Mouse (Mus musculus) hindbrain, embryonic 14.5 days (tissue): ENCODE results near the gene Tmem87b. TPM values are rescaled to one million over a fixed set of nuclear protein-coding genes. Genes with fewer than 3 reads are reported as not detected.

Experiments used
- ATAC-seq: fragments of 200-750 bp; cut with Nextera tagmentation; 2 replicates; pipeline ENCODE4 v1.8.0; 2017; ENCODE audit warnings: moderate number of reproducible peaks, mild to moderate bottlenecking, moderate TSS enrichment, moderate library complexity; ENCODE audit not compliant: low FRiP score
- DNase-seq: peaks from one replicate; pipeline ENCODE4 v3.0.0-alpha.2; 2015; ENCODE audit warnings: low spot score
- H3K27ac ChIP-seq: fragments of 300-500 bp; sonication (generic); 2 replicates; pipeline ENCODE4 v1.5.1; 2014; ENCODE audit warnings: mild to moderate bottlenecking, moderate library complexity
- H3K27me3 ChIP-seq: fragments of 300-500 bp; sonication (generic); 2 replicates; pipeline ENCODE4 v1.6.1; 2014; ENCODE audit warnings: mild to moderate bottlenecking, low read length, mixed read lengths; ENCODE audit not compliant: control insufficient read depth, insufficient read depth
- H3K36me3 ChIP-seq: fragments of 300-500 bp; sonication (generic); replicated peaks from 2 replicates; pipeline ENCODE4 v1.6.1; 2014; ENCODE audit not compliant: control insufficient read depth, insufficient read depth
- H3K4me1 ChIP-seq: fragments of 300-500 bp; sonication (generic); replicated peaks from 2 replicates; pipeline ENCODE4 v1.6.1; 2014; ENCODE audit warnings: antibody characterized with exemption, low read length, mixed read lengths; ENCODE audit not compliant: control insufficient read depth, insufficient read depth
- H3K4me2 ChIP-seq: fragments of 300-500 bp; sonication (generic); replicated peaks from 2 replicates; pipeline ENCODE4 v1.6.1; 2014; ENCODE audit warnings: mild to moderate bottlenecking, moderate library complexity
- H3K4me3 ChIP-seq: fragments of 300-500 bp; sonication (generic); replicated peaks from 2 replicates; pipeline ENCODE4 v1.5.1; 2014; ENCODE audit warnings: mild to moderate bottlenecking, low read length
- H3K9ac ChIP-seq: fragments of 300-500 bp; sonication (generic); 2 replicates; pipeline ENCODE4 v1.6.1; 2014
- H3K9me3 ChIP-seq: fragments of 300-500 bp; sonication (generic); 2 replicates; pipeline ENCODE4 v1.6.1; 2016; ENCODE audit warnings: low read length; ENCODE audit not compliant: control insufficient read depth
- WGBS: fragments of 180-500 bp; shearing (Covaris S2); extraction: QIAGEN DNeasy Blood & Tissue Kit; methylation state at CpG from one replicate; pipeline ENCODE4 v1.1.7; 2014; 5-methylcytosine and 5-hydroxymethylcytosine counted together
- polyA plus RNA-seq: library from polyadenylated mRNA; unstranded; fragments of >200 nt; fragmentation: Nextera tagmentation; extraction: Ambion mirVana; gene quantifications from 2 replicates; pipeline ENCODE4 v1.2.1, GENCODE M21; 2014

The Tmem87b gene
- polyA plus RNA-seq, 1 experiment from 2014 or later: 35.9 TPM

DNA sequence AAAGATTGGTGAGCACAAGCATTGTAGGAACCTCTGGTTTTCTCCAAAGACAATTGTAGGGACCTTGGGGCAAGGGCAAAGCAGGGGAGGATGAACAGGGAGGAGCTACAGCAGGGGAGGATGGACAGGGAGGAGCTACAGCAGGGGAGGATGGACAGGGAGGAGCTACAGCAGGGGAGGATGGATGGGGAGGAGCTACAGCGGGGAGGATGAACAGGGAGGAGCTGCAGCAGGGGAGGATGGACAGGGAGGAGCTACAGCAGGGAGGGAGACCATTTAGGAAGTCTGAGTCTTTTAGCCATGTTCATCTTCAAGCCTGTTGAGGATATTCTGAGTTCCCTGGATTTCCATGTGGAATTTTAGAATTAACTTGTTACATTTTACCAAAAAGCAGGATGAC, 31.1 kb upstream of the Tmem87b start:
- no peak for DNase-seq
- Histone ChIP-seq H3K27ac (no peak overlapping the region), H3K9me3 (no peaks in the 10 kb centered on the region), H3K4me2 (no peak overlapping the region), H3K4me1 (no peaks in the 10 kb centered on the region), H3K9ac (no peak overlapping the region), H3K27me3 (no peaks in the 10 kb centered on the region), H3K4me3 (no peak overlapping the region), H3K36me3 (no peaks in the 10 kb centered on the region)
- no peak for ATAC-seq
- 68% methylated on average over 1 of the region's 1 CpGs for WGBS

DNA sequence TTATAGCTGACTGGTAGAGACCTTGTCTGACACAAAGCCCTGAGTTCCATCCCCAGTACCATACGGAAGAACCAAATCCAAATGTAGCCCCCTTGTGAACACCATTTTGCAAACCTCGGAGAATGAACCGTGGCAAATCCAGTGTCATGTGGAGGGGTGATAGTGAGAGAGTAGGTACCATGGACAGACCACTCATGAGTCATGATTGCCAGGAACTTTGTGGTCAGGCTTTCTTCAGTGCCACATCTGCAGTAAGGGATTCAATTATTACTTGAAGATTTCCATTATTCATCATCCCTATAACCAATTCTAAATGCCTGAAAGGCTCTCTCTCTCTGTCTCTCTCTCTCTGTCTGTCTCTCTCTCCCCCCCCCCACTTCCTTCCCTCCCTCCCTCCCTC, 30.1 kb upstream of the Tmem87b start:
- H3K27ac ChIP-seq: no peak overlapping the region
- no peak overlapping the region for H3K9ac ChIP-seq
- H3K4me3 ChIP-seq: no peak overlapping the region
- H3K27me3 ChIP-seq: no peaks in the 10 kb centered on the region
- no peak overlapping the region for H3K4me2 ChIP-seq
- 92% methylated on average over 3 of the region's 3 CpGs for WGBS
- no peaks in the 10 kb centered on the region for H3K9me3 ChIP-seq
- ATAC-seq (no peak), DNase-seq (no peak)
- H3K36me3 ChIP-seq: no peaks in the 10 kb centered on the region
- H3K4me1 ChIP-seq: no peaks in the 10 kb centered on the region

DNA sequence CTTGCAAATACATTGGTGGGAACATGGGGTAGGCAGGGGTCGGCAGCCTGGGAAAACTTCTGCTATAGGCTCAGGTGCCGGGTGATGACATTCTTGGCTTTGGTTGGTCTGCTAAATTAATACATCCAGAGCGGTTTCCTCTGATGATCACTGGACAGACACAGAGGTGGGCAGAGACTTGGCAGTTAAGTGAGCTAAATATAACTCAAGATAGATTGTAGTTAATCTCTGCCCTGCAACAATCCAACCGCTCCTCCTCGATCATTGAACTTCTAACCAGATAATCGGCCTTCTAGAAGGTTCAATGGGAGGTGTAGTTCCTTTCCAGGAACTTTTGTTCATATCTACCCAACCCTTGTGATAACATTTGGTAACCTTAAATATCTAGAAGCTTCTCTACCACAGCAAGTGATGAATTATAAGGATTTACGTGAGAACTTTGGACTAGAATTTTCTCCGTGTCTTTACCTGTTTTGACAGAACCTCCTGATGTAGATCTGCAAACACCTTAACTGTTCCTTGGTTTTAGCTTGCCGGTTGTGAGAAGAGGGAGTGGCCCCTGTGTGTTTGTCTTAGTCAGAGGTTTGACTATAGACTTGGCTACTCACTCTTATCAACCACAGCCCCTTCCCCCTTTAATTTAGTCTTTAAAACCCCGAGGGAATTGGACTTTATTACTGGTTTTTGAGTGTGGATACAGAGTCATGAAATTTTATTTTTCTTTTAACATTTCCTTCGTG, 26.9 kb upstream of the Tmem87b start:
- Histone ChIP-seq H3K9me3 (no peaks in the 10 kb centered on the region), H3K27ac (no peak overlapping the region), H3K27me3 (no peaks in the 10 kb centered on the region), H3K4me1 (no peaks in the 10 kb centered on the region), H3K4me2 (no peak overlapping the region), H3K4me3 (no peak overlapping the region), H3K36me3 (no peaks in the 10 kb centered on the region), H3K9ac (no peak overlapping the region)
- DNase-seq: no peak
- 90% methylated on average over 11 of the region's 11 CpGs for WGBS
- no peak for ATAC-seq

DNA sequence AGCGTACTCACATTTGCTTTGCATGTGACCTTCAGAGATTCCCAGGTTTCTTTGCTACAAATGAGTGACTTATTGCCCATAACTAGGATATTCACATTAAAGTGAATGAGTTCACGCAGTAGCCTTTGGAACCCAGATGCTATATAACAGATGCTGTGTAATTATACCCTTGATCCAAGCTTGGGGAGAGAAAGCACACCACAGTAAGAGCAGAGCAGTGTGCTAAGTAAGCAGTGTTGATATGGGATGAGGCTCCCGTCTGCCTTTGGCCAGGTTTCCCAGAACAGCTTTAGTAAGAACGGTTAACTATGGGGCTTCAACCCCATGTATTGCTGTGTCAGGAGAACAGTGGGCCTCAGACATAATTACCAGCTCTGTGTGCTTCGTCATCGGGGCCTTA, 24.0 kb upstream of the Tmem87b start:
- no peak overlapping the region for H3K4me3 ChIP-seq
- no peaks in the 10 kb centered on the region for H3K36me3 ChIP-seq
- H3K4me2 ChIP-seq: no peak overlapping the region
- H3K27me3 ChIP-seq: no peaks in the 10 kb centered on the region
- DNase-seq (no peak), ATAC-seq (no peak)
- no peak overlapping the region for H3K27ac ChIP-seq
- H3K4me1 ChIP-seq: no peaks in the 10 kb centered on the region
- no peak overlapping the region for H3K9ac ChIP-seq
- 54% methylated on average over 6 of the region's 6 CpGs for WGBS
- no peaks in the 10 kb centered on the region for H3K9me3 ChIP-seq

GRCm38 (mm10) chr2:128796463-128796862, 21.5 kb upstream of the Tmem87b start:
- Histone ChIP-seq H3K4me2 (no peak overlapping the region), H3K9me3 (no peaks in the 10 kb centered on the region), H3K27ac (no peak overlapping the region), H3K4me1 (no peaks in the 10 kb centered on the region), H3K36me3 (no peaks in the 10 kb centered on the region), H3K9ac (no peak overlapping the region), H3K4me3 (no peak overlapping the region), H3K27me3 (no peaks in the 10 kb centered on the region)
- no peak for ATAC-seq
- whole genome bisulfite sequencing: 79% methylated on average over 6 of the region's 6 CpGs
- no peak for DNase-seq

GRCm38 (mm10) chr2:128803441-128803840, 14.5 kb upstream of the Tmem87b start:
- Histone ChIP-seq H3K9ac (no peak overlapping the region), H3K27me3 (no peaks in the 10 kb centered on the region), H3K9me3 (no peaks in the 10 kb centered on the region), H3K4me1 (no peaks in the 10 kb centered on the region), H3K36me3 (no peaks in the 10 kb centered on the region), H3K27ac (no peak overlapping the region), H3K4me2 (no peak overlapping the region), H3K4me3 (no peak overlapping the region)
- DNase-seq (no peak), ATAC-seq (no peak)
- WGBS: 94% methylated on average over 4 of the region's 4 CpGs

DNA sequence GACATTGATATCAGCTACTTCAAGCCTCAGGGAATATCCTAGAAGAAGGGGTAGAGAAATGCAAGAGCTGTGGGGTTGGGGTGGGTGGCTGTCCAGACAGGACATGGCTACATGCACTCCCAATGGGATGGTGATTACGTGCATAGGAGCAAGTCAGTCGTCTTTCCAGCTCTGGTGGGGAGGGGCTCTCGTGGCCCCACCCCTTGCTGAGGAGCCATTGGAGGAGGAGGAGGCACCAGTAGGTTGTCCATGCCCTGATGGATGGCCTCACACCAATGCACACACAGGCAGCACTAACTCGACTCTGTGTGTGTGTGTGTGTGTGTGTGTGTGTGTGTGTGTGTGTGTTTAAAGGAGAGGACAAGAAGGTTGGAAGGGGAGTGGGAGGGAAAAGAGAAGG, 12.6 kb upstream of the Tmem87b start:
- DNase-seq (no peak), ATAC-seq (no peak)
- H3K27me3 ChIP-seq: no peaks in the 10 kb centered on the region
- WGBS: 58% methylated on average over 4 of the region's 4 CpGs
- H3K4me3 ChIP-seq: no peak overlapping the region
- no peak overlapping the region for H3K4me2 ChIP-seq
- no peaks in the 10 kb centered on the region for H3K4me1 ChIP-seq
- no peaks in the 10 kb centered on the region for H3K36me3 ChIP-seq
- no peak overlapping the region for H3K9ac ChIP-seq
- no peaks in the 10 kb centered on the region for H3K9me3 ChIP-seq
- H3K27ac ChIP-seq: no peak overlapping the region

- no peak overlapping the region for H3K27ac ChIP-seq
- 80% methylated on average over 8 of the region's 8 CpGs for WGBS
- ATAC-seq: no peak
These were observed 11.4 kb upstream of the Tmem87b start for GRCm38 (mm10) chr2:128806561-128806960.

GRCm38 (mm10) chr2:128812761-128813160, 5.2 kb upstream of the Tmem87b start:
- H3K36me3 ChIP-seq: no peaks in the 10 kb centered on the region
- no peak overlapping the region for H3K9ac ChIP-seq
- no peaks in the 10 kb centered on the region for H3K9me3 ChIP-seq
- H3K4me2 ChIP-seq: no peak overlapping the region
- H3K27me3 ChIP-seq: no peaks in the 10 kb centered on the region
- ATAC-seq (no peak), DNase-seq (no peak)
- H3K4me1 ChIP-seq: no peaks in the 10 kb centered on the region
- WGBS: 24% methylated on average over 2 of the region's 2 CpGs
- H3K27ac ChIP-seq: no peak overlapping the region
- no peak overlapping the region for H3K4me3 ChIP-seq

More at GRCm38 (mm10) chr2:128806561-128806960, 11.4 kb upstream of the Tmem87b start:
- Histone ChIP-seq H3K4me2 (no peak overlapping the region), H3K9me3 (no peaks in the 10 kb centered on the region), H3K27me3 (no peaks in the 10 kb centered on the region), H3K4me1 (no peaks in the 10 kb centered on the region), H3K9ac (no peak overlapping the region), H3K36me3 (no peaks in the 10 kb centered on the region), H3K4me3 (no peak overlapping the region)
- DNase-seq: no peak

DNA sequence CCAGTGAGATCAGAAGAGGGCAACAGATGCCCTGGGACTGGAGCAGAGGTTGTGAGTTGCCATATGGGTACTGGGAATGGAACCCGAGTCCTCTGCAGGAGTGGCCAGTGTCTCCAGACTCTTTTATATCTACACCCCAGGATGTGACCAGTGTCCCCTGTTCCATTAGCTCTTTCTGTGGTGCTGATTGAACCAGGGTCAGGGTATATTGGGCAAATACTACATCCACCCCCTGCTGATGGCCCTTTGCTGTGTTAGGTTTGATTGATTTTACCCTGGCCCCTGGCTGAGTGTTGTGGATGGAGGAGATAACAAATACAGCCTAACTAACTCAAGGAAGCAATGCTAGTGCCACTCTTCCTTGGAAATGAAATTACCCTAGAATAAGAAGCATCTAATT, 1.6 kb upstream of the Tmem87b start:
- no peak for DNase-seq
- Histone ChIP-seq H3K27me3 (no peaks in the 10 kb centered on the region), H3K4me3 (no peak overlapping the region), H3K9ac (no peak overlapping the region), H3K4me1 (peaks cover 16% of the 10 kb centered on the region; the same call in 1 of the 2 replicates), H3K36me3 (no peaks in the 10 kb centered on the region), H3K9me3 (no peaks in the 10 kb centered on the region), H3K27ac (no peak overlapping the region), H3K4me2 (no peak overlapping the region)
- no peak for ATAC-seq
- 75% methylated on average over 1 of the region's 1 CpGs for WGBS
